Mouse (Mus musculus) urinary bladder, postnatal 4 days (tissue): ENCODE data around the gene Gm10337.

Experiments
- DNase-seq, 2 experiments: peaks; one replicate each; pipeline ENCODE4 v3.0.0; 2021 to 2022; ENCODE audit warnings: low spot score in 2 of 2

Gene Gm10337

DNA sequence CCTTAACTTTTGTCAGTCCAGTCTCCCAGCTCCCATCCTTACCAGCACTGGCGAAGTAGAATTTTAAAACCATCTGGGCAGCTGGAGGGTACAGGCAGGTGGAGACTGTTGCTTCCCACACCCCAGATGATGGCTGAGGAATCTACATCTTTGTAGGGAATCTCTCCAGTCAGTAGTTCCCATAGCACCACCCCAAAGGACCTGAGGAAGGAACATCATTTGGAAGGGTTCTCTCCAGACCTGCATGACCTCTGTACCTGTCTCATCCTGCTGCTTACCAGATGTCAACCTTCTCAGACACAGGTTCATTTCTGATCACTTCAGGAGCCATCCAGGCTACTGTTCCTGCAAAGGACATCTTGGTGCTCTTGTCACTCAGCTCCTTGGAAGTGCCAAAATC lies at the start of gene Gm10337:
Gm10337 (plus strand) TSS at position 276 of the 400 bp plus-strand sequence.
- DNase-seq = no peak

- DNase-seq = no peak
These were observed 47.5 kb upstream of the Gm10337 start for GRCm38 (mm10) chr15:102455993-102456392.

- no peak for DNase-seq
These were observed 45.3 kb upstream of the Gm10337 start for GRCm38 (mm10) chr15:102458050-102458736.

DNA sequence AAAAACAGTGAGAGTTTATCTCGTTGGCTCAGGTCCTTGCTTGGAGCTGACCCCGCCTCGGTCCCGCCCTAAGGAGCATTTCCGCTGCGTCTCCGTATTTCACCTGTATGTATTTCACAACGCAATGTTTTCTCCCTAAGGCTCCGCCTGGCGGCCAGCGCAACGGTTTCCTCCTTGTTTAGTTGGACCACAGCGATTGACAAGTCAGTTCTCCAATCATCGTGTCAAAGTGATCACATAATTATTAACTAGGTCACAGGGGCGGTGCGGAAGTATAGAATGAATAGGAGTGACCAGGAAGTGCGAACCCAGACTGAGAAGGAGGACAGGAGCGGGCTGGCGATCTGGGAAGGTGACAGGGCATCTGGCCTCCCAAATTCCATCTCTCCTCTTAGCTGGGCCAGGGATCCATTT lies 44.6 kb upstream of the Gm10337 start, which contains the start of gene Prr13:
Prr13 (plus strand) TSS at position 125 of the 414 bp plus-strand sequence.
- peak; percentile 85 to 87 for DNase-seq

GRCm38 (mm10) chr15:102459381-102459780 lies 44.1 kb upstream of the Gm10337 start:
- no peak for DNase-seq

GRCm38 (mm10) chr15:102459847-102460246 lies 43.7 kb upstream of the Gm10337 start:
- no peak for DNase-seq

GRCm38 (mm10) chr15:102460409-102460808 lies 43.1 kb upstream of the Gm10337 start:
- DNase-seq = no peak

DNA sequence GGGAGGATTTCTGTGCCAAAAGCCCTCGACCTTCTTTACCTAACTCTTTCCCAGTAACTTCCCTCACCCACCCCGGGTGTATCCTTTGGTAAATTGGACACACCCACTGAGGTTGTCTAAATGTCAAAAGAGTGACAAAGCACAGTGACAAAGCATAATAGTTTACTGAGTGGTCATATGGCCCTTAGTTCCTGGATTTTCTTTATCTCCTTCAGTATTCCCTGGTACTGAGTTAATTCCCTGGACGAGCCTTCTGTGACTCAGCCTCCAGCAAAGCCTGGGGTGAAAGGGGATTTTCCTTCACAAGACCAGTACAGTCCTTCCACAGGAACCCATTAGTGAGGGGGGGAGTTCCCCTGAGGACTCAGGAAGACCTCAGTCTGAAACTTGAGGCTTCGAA lies 42.6 kb upstream of the Gm10337 start:
- no peak for DNase-seq

DNA sequence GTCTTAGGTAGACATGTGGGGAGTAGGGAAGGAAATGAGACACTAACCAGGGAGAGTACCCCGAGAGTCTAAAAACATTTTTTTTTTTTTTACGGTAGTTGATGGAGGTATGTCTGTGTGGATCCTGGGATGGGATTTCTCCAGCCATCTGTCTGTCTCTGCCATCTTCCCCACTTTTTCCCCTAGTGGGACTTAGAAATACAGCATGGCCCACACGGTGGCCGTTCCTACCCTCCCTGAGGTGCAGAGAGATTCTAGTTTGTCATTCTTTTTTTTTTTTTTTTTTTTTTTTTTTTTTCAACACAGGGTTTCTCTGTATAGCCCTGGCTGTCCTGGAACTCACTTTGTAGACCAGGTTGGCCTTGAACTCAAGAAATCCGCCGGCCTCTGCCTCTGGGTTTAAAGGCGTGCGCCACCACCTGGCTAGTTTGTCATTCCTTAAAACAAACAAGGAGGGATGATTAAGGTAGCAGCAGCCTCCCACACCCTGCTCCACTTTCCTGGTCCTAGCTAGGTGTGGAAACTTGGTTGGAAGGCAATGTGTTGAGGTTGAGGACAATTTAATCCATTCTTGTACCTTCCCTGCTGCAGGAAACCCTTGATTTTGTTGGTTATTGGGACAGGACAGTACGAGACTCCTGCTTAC lies 42.0 kb upstream of the Gm10337 start:
- DNase-seq = no peak

DNA sequence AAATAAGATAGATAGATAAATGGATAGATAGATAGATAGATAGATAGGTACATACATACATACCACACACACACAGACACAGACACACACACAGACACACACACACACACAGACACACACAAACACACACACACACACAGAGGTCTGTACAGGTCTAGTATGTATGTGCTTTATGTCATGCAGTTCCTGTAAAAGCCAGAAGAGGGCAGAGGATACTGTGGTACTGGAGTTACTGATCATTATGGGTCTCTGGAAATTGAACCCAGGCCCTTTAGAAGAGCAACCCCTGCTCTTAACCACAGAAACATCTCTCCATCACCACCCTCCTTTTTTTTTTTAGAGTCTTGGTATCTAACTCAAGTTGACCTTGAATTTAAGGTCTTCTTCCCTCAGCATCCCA lies 39.9 kb upstream of the Gm10337 start:
- DNase-seq = no peak

- no peak for DNase-seq
These were observed 34.7 kb upstream of the Gm10337 start for GRCm38 (mm10) chr15:102468675-102469370.

DNA sequence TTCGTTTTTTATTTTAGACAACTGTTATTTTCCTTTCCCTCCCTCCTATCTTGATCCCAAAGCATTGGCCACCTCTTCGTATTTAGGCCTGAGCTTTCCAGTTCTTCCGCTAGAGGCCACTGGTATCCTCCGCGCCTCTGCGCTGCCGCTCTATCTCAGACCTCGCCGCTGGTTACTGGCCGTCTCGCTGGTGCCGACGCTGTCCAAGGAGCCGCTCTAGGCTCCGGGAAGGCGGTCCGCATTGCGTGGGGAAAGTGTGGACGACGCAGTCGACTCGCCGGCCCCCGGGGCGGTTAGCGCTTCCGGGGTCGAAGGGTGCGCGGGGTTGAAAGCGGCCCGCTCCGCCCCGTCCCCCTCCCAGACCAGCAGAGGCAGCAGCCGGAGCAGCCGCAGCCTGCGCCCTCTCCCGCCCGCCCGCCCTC lies 33.3 kb upstream of the Gm10337 start, which contains the start of gene Pcbp2:
Pcbp2 (plus strand) TSS at position 357 of the 422 bp plus-strand sequence.
- peak; percentile 96 to 97 for DNase-seq

- peak; percentile 80 to 81 for DNase-seq
These were observed 32.8 kb upstream of the Gm10337 start for GRCm38 (mm10) chr15:102470605-102471294.

- DNase-seq = no peak
These were observed 32.3 kb upstream of the Gm10337 start for GRCm38 (mm10) chr15:102471295-102471645.

- no peak for DNase-seq
These were observed 31.8 kb upstream of the Gm10337 start for GRCm38 (mm10) chr15:102471727-102472126.

DNA sequence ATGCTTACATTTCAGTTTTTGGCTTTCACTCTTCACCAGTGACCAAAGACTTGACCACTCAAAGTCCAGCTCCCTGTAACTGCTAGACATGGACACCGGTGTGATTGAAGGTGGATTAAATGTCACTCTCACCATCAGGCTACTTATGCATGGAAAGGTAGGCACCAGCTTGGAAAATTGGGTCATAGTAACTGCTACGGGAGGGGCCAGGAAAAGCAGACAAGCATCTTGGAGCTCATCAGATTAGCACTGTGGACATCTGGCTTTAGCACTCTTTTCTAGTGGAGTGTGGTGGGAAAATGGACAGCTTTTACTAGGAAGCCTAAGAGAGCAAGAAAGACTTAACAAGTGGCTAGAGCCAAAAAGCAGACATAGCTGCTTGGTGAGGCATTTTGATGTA lies 30.3 kb upstream of the Gm10337 start:
- DNase-seq = no peak

GRCm38 (mm10) chr15:102474520-102474919 lies 29.0 kb upstream of the Gm10337 start:
- no peak for DNase-seq

GRCm38 (mm10) chr15:102483136-102483535 lies 20.4 kb upstream of the Gm10337 start:
- no peak for DNase-seq

DNA sequence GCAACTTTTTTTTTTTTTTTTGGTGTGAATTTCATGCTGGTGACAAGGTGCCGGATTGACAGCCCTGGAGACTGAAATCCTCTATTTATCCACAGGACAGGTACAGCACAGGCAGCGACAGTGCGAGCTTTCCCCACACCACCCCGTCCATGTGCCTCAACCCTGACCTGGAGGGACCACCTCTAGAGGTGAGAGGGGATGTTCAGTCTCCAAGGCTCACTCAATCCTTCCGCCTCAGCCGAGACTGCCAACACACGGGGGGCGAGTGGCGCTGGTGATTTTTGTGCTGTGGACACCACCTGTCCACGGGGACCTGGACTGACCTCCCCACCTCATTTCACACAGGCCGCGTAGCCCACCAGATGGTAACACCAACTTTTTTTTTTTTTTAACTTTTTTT lies 17.7 kb upstream of the Gm10337 start:
- DNase-seq = no peak

- no peak for DNase-seq
These were observed 15.9 kb upstream of the Gm10337 start for GRCm38 (mm10) chr15:102487664-102488063.

DNA sequence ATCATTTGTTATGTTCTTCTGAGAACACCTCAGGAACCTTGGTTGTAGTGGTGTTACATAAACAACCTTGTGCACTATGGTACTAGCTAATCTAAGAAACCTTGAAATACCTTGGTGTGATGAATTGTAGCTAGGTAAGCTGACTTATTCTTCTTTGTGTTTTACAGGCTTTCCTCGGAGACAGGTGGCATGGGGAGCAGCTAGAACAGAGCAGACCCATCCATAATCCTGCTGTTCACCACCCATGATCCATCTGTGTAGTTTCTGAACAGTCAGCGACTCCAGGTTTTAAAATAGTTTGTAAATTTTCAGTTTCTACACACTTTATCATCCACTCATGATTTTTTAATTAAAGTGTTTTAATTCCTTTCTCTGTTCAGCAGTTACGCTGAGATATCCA lies 5.2 kb upstream of the Gm10337 start:
- DNase-seq = no peak

- no peak for DNase-seq
These were observed 4.2 kb upstream of the Gm10337 start for GRCm38 (mm10) chr15:102499370-102499769.
